31 mouse cellular contexts compared by ENCODE assay signal in genomic region chr10:130311534-130312227, GRCm38 (mm10). TPM values are rescaled to one million over a fixed set of nuclear protein-coding genes. Genes with fewer than 3 reads are reported as not detected.
DNase-seq lines count a peak whose midpoint lies in the region; ATAC-seq and TF ChIP-seq lines count a peak whose summit lies in the region.
"Had no signal": no experiment of that assay in that cellular context is flagged by ENCODE, and none has a peak within 500 bp of the region (broad histone marks: within the 10 kb centered on the region; RNA-seq: fewer than 3 reads in every experiment).

No protein-coding gene starts in this region.

- TF ChIP-seq EP300 in CH12.LX (IDR thresholded peaks at IDR 0.05; ENCODE audit: low read length), result peak; percentile 75

- H3K9me3 ChIP-seq in CH12.LX (replicated peaks; ENCODE audit: low read length), result no peaks in the 10 kb centered on the region
- H3K9me3 ChIP-seq: embryonic facial prominence, embryonic 15.5 days; heart, embryonic 12.5 days; hindbrain, embryonic 12.5 days; limb, embryonic 13.5 days; liver, embryonic 13.5 days; lung, embryonic 15.5 days; midbrain, embryonic 10.5 days had no signal

- H3K9ac ChIP-seq in CH12.LX (ENCODE audit: insufficient read depth, low read depth), result peak overlapping the region; percentile 48; the same call in 1 of the 2 replicates
- H3K9ac ChIP-seq: embryonic facial prominence, embryonic 15.5 days; heart, embryonic 12.5 days; hindbrain, embryonic 12.5 days; limb, embryonic 13.5 days; liver, embryonic 13.5 days; lung, embryonic 15.5 days had no signal

- ATAC-seq in hematopoietic stem cell, adult 5-6 weeks (replicated peaks in 1 of 2; ENCODE audit: insufficient read depth in 1 of 2, low FRiP score in 2 of 2, low TSS enrichment in 1 of 2, low read depth in 1 of 2, poor library complexity in 2 of 2, severe bottlenecking in 2 of 2), result peak; percentile 43 to 50
- ATAC-seq: forebrain, embryonic 14.5 days had no signal

- no peak overlapping the region for H3ac ChIP-seq in myocyte (ENCODE audit: control insufficient read depth, insufficient read length)

- H3K36me3 ChIP-seq in CH12.LX (replicated peaks in 1 of 2; ENCODE audit: control insufficient read depth in 1 of 2, insufficient read depth in 1 of 2, low read length in 1 of 2) (no peaks in the 10 kb centered on the region), myocyte (ENCODE audit: control insufficient read depth, insufficient read depth) (no peaks in the 10 kb centered on the region)
- H3K36me3 ChIP-seq: embryonic facial prominence, embryonic 15.5 days; heart, embryonic 12.5 days; hindbrain, embryonic 12.5 days; limb, embryonic 13.5 days; liver, embryonic 13.5 days; lung, embryonic 15.5 days; midbrain, embryonic 10.5 days had no signal

- H3K4me2 ChIP-seq in CH12.LX (ENCODE audit: insufficient read depth, low read depth, poor library complexity, severe bottlenecking), result peak overlapping the region; percentile 79
- peak overlapping the region; percentile 16 for H3K4me2 ChIP-seq in myocyte (ENCODE audit: low read depth)
- H3K4me2 ChIP-seq: embryonic facial prominence, embryonic 15.5 days; heart, embryonic 12.5 days; hindbrain, embryonic 12.5 days; limb, embryonic 13.5 days; liver, embryonic 13.5 days; lung, embryonic 15.5 days had no signal

- H3K27ac ChIP-seq in CH12.LX (ENCODE audit: insufficient read depth, low read depth), result no peak overlapping the region
- H3K27ac ChIP-seq in left cerebral cortex, adult 2 months, result no peak overlapping the region
- H3K27ac ChIP-seq: embryonic facial prominence, embryonic 15.5 days; hindbrain, embryonic 12.5 days; limb, embryonic 13.5 days; liver, embryonic 13.5 days; lung, embryonic 15.5 days; midbrain, embryonic 10.5 days had no signal

- TF ChIP-seq RAD21 in CH12.LX (IDR thresholded peaks at IDR 0.05; ENCODE audit: low read depth, low read length), result no peak

- TF ChIP-seq CTCF in CH12.LX (conservative IDR thresholded peaks at IDR 0.05 in 1 of 2, IDR thresholded peaks at IDR 0.05 in 1 of 2; ENCODE audit: low read depth in 2 of 2, low read length in 2 of 2), result no peak
- no peak for TF ChIP-seq CTCF in left cerebral cortex, adult 2 months (IDR thresholded peaks at IDR 0.05)

- intact Hi-C loops in left cerebral cortex, adult 2 months (cut with DNase I), result no loop called here

- DNase-seq in A20 (ENCODE audit: low read depth, low spot score), result peak; percentile 55
- DNase-seq in CH12.LX (ENCODE audit: extremely low read depth), result no peak
- DNase-seq in kidney, adult 11 months, result no peak
- no peak for DNase-seq in heart, adult 11 months
- no peak for DNase-seq in left cerebral cortex, adult 2 months (ENCODE audit: extremely low spot score in 1 of 2, low spot score in 2 of 2)
- DNase-seq: adrenal gland, postnatal 25 days; cerebellum, adult 8-10 months; cerebellum, postnatal 36 days; gastrocnemius, postnatal 10 days; heart, adult 18-20 months; heart, postnatal 10 days; kidney, adult 9 months; kidney, postnatal 36 days; layer of hippocampus, postnatal 36 days; liver, embryonic 13.5 days; lung, postnatal 36 days; retina, postnatal 1 day; thymus, postnatal 25 days had no signal

- H3K4me1 ChIP-seq in CH12.LX (ENCODE audit: control insufficient read depth in 1 of 2, insufficient read depth in 2 of 2), result peaks cover 4 to 40% of the 10 kb centered on the region in 2 experiments; a peak in 2 of 4 replicates
- H3K4me1 ChIP-seq: embryonic facial prominence, embryonic 15.5 days; heart, embryonic 12.5 days; hindbrain, embryonic 12.5 days; limb, embryonic 13.5 days; liver, embryonic 13.5 days; lung, embryonic 15.5 days; midbrain, embryonic 10.5 days had no signal

- H3K79me2 ChIP-seq in CH12.LX (replicated peaks; ENCODE audit: control insufficient read depth, extremely low read depth, insufficient read depth, poor library complexity, severe bottlenecking) (no peaks in the 10 kb centered on the region), myocyte (ENCODE audit: control insufficient read depth, insufficient read depth) (no peaks in the 10 kb centered on the region)

- dilution Hi-C loops in CH12.LX (cut with MboI; ENCODE audit: extremely low pct_ligation_motif_present, extremely low pct_unique_long_range_greater_than_20kb, low sequenced_read_pairs), result no loop called here

- no peak overlapping the region for H3K4me3 ChIP-seq in CH12.LX (replicated peaks in 1 of 3; ENCODE audit: low read depth in 2 of 3, low read length in 2 of 3, poor library complexity in 1 of 3)
- no peak overlapping the region for H3K4me3 ChIP-seq in myocyte
- H3K4me3 ChIP-seq in left cerebral cortex, adult 2 months, result no peak overlapping the region
- H3K4me3 ChIP-seq: embryonic facial prominence, embryonic 15.5 days; heart, embryonic 12.5 days; hindbrain, embryonic 12.5 days; limb, embryonic 13.5 days; liver, embryonic 13.5 days; lung, embryonic 15.5 days; midbrain, embryonic 10.5 days had no signal

- in situ Hi-C loops in CH12.LX (cut with MboI; ENCODE audit: low pct_ligation_motif_present, low pct_unique_long_range_greater_than_20kb, low sequenced_read_pairs), result no loop called here

- no peaks in the 10 kb centered on the region for H3K27me3 ChIP-seq in CH12.LX (replicated peaks)
- H3K27me3 ChIP-seq in myocyte (ENCODE audit: control insufficient read depth, insufficient read depth, insufficient read length), result no peaks in the 10 kb centered on the region
- H3K27me3 ChIP-seq: embryonic facial prominence, embryonic 15.5 days; heart, embryonic 12.5 days; hindbrain, embryonic 12.5 days; limb, embryonic 13.5 days; liver, embryonic 13.5 days; lung, embryonic 15.5 days had no signal

- TF ChIP-seq POLR2A in CH12.LX (IDR thresholded peaks at IDR 0.05; ENCODE audit: low read depth, low read length), result no peak
- no peak for TF ChIP-seq POLR2A in myocyte (IDR thresholded peaks at IDR 0.05; ENCODE audit: insufficient read length, low read depth)

TF ChIP-seq in CH12.LX, 34 proteins besides CTCF, POLR2A, EP300 and RAD21:
- TF ChIP-seq ETS1 (conservative IDR thresholded peaks at IDR 0.05; ENCODE audit: low read depth, low read length) (peak; percentile 51; the same call in 1 of the 2 replicates), CHD2 (IDR thresholded peaks at IDR 0.05; ENCODE audit: low read length) (no peak), USF2 (conservative IDR thresholded peaks at IDR 0.05; ENCODE audit: low read depth, low read length) (no peak), SIN3A (IDR thresholded peaks at IDR 0.05; ENCODE audit: low read length) (no peak), MAX (IDR thresholded peaks at IDR 0.05; ENCODE audit: low read length) (no peak), IRF4 (IDR thresholded peaks at IDR 0.05; ENCODE audit: low read depth, low read length) (peak; percentile 81), MYC (IDR thresholded peaks at IDR 0.05; ENCODE audit: low read depth, low read length) (no peak)

TF ChIP-seq in myocyte, 11 proteins besides CTCF, POLR2A, EP300 and RAD21:
- no peak for TF ChIP-seq E2F4 (IDR thresholded peaks at IDR 0.05; ENCODE audit: insufficient read depth)
- no peak for TF ChIP-seq TCF3 (IDR thresholded peaks at IDR 0.05; ENCODE audit: insufficient read length, low read depth)
- no peak for TF ChIP-seq SRF (IDR thresholded peaks at IDR 0.05; ENCODE audit: control insufficient read depth, insufficient read length, low read depth)
- TF ChIP-seq MYOD1 (IDR thresholded peaks at IDR 0.05; ENCODE audit: control insufficient read depth in 1 of 3, insufficient read length in 2 of 3, low read depth in 2 of 3), result no peak
- no peak for TF ChIP-seq TCF12 (IDR thresholded peaks at IDR 0.05; ENCODE audit: insufficient read depth, poor library complexity, severe bottlenecking)
- no peak for TF ChIP-seq MAX (IDR thresholded peaks at IDR 0.05; ENCODE audit: low read depth)
- no peak for TF ChIP-seq REST (IDR thresholded peaks at IDR 0.05; ENCODE audit: insufficient read depth, insufficient read length)
- TF ChIP-seq POLR2AphosphoS2 (IDR thresholded peaks at IDR 0.05; ENCODE audit: insufficient read length, low read depth), result no peak
- no peak for TF ChIP-seq MYOG (IDR thresholded peaks at IDR 0.05; ENCODE audit: control insufficient read depth in 1 of 3, insufficient read depth in 1 of 3, insufficient read length in 2 of 3, low read depth in 2 of 3)
- TF ChIP-seq CEBPB (IDR thresholded peaks at IDR 0.05; ENCODE audit: insufficient read depth, poor library complexity, severe bottlenecking), result no peak
- no peak for TF ChIP-seq USF1 (IDR thresholded peaks at IDR 0.05; ENCODE audit: low read depth)

RNA-seq across cellular contexts. Expression of gene Tespa1, which starts 11.0 kb away (rescaled TPM):
- total RNA-seq in CH12.LX (2012; rRNA removed), result 26.0 and 28.1 TPM in 2 replicates
- 55.1 and 68.0 TPM in 2 replicates for total RNA-seq in CH12.LX (2014; rRNA removed)
- 48.5 and 48.9 TPM in 2 replicates for polyA plus RNA-seq in CH12.LX (2012; ENCODE audit: insufficient read length, low read depth)
- 123 and 178 TPM in 2 replicates for total RNA-seq in hematopoietic stem cell, adult 5-6 weeks (2017)
- polyA plus RNA-seq in myocyte (2012; fragmentation: generic; extraction: Trizol), result not detected
- total RNA-seq in left cerebral cortex, adult 2 months (2021), result 1 to 10 TPM in 1 of 2 experiments, under 1 TPM in 1; 0.96 to 2.2 TPM
- total RNA-seq: midbrain, postnatal 0 days had no signal
- polyA plus RNA-seq: brain, embryonic 14.5 days; forebrain, embryonic 14.5 days; hindbrain, embryonic 12.5 days; midbrain, embryonic 10.5 days; midbrain, postnatal 0 days had no signal

RNA-seq across cellular contexts. Expression of gene Neurod4, which starts 31.6 kb away (rescaled TPM):
- total RNA-seq in CH12.LX (2012; rRNA removed), result 0.13 and 0.17 TPM in 2 replicates
- 0.08 and 0.24 TPM in 2 replicates for total RNA-seq in CH12.LX (2014; rRNA removed)
- polyA plus RNA-seq in CH12.LX (2012; ENCODE audit: insufficient read length, low read depth), result 0.13 TPM in 1 of 2 replicates, not detected in the other
- 0.44 TPM in 1 of 2 replicates, not detected in the other for total RNA-seq in hematopoietic stem cell, adult 5-6 weeks (2017)
- polyA plus RNA-seq in myocyte (2012; fragmentation: generic; extraction: Trizol), result not detected
- under 1 TPM; 0.27 to 0.30 TPM for total RNA-seq in left cerebral cortex, adult 2 months (2021)
- total RNA-seq: gastrocnemius, postnatal 10 days; heart, adult 18-20 months; heart, postnatal 10 days had no signal
- polyA plus RNA-seq: intestine, embryonic 14.5 days; limb, embryonic 13.5 days; liver, embryonic 13.5 days; lung, embryonic 15.5 days; stomach, embryonic 14.5 days had no signal

Comparison
In these comparisons a context has a peak if more than half of its experiments do, and no peak if none do; other contexts are left out.
1. RNA of gene Tespa1, which starts 11.0 kb away (total RNA-seq): 123 to 178 TPM in hematopoietic stem cell, adult 5-6 weeks and 26.0 to 68.0 TPM in CH12.LX; 0.96 to 2.2 TPM in left cerebral cortex, adult 2 months; every median in the first group is over 4 times any median in the second.